Mouse (Mus musculus) kidney, postnatal 0 days (tissue): ENCODE data around the gene Sh3bp1. TPM values are rescaled to one million over a fixed set of nuclear protein-coding genes. Genes with fewer than 3 reads are reported as not detected.

ENCODE experiments used
- ATAC-seq: fragments of 200-750 bp; cut with Nextera tagmentation; replicated peaks from 2 replicates; pipeline ENCODE4 v1.8.0; 2017; ENCODE audit warnings: low read depth, moderate number of reproducible peaks, moderate TSS enrichment, moderate library complexity; ENCODE audit not compliant: low FRiP score
- DNase-seq: peaks from one replicate; pipeline ENCODE4 v3.0.0-alpha.2; 2016; ENCODE audit warnings: low spot score
- H3K27ac ChIP-seq: fragments of 300-500 bp; sonication (generic); 2 replicates; pipeline ENCODE4 v1.5.1; 2014; ENCODE audit warnings: mild to moderate bottlenecking
- H3K27me3 ChIP-seq: fragments of 300-500 bp; sonication (generic); 2 replicates; pipeline ENCODE4 v1.6.1; 2014; ENCODE audit warnings: low read length, mixed read lengths; ENCODE audit not compliant: insufficient read depth
- H3K36me3 ChIP-seq: fragments of 300-500 bp; sonication (generic); 2 replicates; pipeline ENCODE4 v1.6.1; 2014; ENCODE audit warnings: low read length, mixed read lengths; ENCODE audit not compliant: insufficient read depth
- H3K4me1 ChIP-seq: fragments of 300-500 bp; sonication (generic); replicated peaks from 2 replicates; pipeline ENCODE4 v1.6.1; 2014; ENCODE audit warnings: antibody characterized with exemption, low read length, mixed read lengths; ENCODE audit not compliant: insufficient read depth
- H3K4me2 ChIP-seq: fragments of 300-500 bp; sonication (generic); 2 replicates; pipeline ENCODE4 v1.6.1; 2014; ENCODE audit warnings: mild to moderate bottlenecking, low read length, moderate library complexity, mixed read lengths
- H3K4me3 ChIP-seq: fragments of 300-500 bp; sonication (generic); replicated peaks from 2 replicates; pipeline ENCODE4 v1.5.1; 2014; ENCODE audit warnings: low read depth, low read length
- H3K9ac ChIP-seq: fragments of 300-500 bp; sonication (generic); 2 replicates; pipeline ENCODE4 v1.6.1; 2014; ENCODE audit warnings: low read depth, low read length
- H3K9me3 ChIP-seq: fragments of 300-500 bp; sonication (generic); replicated peaks from 2 replicates; pipeline ENCODE4 v1.6.1; 2016; ENCODE audit warnings: low read length, inconsistent platforms, mixed read lengths
- CTCF ChIP-seq: IDR thresholded peaks from 2 replicates; pipeline ENCODE4 v1.5.1; 2016; ENCODE audit warnings: antibody characterized with exemption, low read depth, mild to moderate bottlenecking, moderate library complexity
- WGBS: fragments of 180-500 bp; shearing (Covaris S2); extraction: QIAGEN DNeasy Blood & Tissue Kit; methylation state at CpG from one replicate; pipeline ENCODE4 v1.1.7; 2014; 5-methylcytosine and 5-hydroxymethylcytosine counted together
- polyA plus RNA-seq: library from polyadenylated mRNA; unstranded; fragments of >200 nt; fragmentation: Nextera tagmentation; extraction: Ambion mirVana; gene quantifications from 2 replicates; pipeline ENCODE4 v1.2.1, GENCODE M21; 2015

Gene Sh3bp1
- polyA plus RNA-seq, 1 experiment from 2014 or later, result 19.6 TPM

DNA sequence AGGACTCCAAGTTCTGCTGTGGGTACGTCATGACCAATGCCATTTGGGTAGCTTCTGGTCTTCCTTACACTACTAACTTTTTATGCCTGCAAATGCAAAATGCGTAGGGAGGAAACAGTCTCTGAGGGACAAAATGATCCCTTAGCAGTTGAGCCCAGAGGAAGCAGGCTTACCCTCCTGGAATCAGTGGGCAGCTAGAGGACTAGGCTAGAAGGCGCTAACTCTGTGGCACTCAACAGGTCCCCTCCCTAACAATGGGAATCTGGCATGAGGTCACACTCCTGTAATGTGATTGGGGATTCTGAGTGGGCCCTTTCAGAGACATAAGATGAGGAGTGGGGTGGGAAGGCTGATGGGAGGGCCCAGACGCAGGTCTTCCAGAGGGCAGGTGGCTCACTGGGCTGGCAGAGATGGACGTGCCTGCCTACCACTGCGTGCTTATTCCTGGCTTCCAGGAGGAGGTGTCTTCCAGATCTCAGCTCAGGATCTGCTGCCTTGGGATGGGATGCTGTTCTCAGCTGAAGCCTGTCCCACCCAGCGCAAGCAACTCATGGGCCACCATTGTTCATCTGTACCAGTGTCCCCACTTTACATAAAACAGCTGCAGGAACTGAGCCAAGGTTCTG, 31.3 kb downstream of the Sh3bp1 start:
- 87% methylated on average over 7 of the region's 7 CpGs for WGBS
- TF ChIP-seq CTCF, result no peak
- H3K9me3 ChIP-seq, result no peaks in the 10 kb centered on the region
- DNase-seq, result no peak
- no peaks in the 10 kb centered on the region for H3K27me3 ChIP-seq
- H3K9ac ChIP-seq, result no peak overlapping the region
- H3K4me3 ChIP-seq, result no peak overlapping the region
- ATAC-seq, result no peak
- H3K27ac ChIP-seq, result no peak overlapping the region
- H3K4me1 ChIP-seq, result peaks cover 21% of the 10 kb centered on the region
- no peak overlapping the region for H3K4me2 ChIP-seq
- H3K36me3 ChIP-seq, result no peaks in the 10 kb centered on the region

DNA sequence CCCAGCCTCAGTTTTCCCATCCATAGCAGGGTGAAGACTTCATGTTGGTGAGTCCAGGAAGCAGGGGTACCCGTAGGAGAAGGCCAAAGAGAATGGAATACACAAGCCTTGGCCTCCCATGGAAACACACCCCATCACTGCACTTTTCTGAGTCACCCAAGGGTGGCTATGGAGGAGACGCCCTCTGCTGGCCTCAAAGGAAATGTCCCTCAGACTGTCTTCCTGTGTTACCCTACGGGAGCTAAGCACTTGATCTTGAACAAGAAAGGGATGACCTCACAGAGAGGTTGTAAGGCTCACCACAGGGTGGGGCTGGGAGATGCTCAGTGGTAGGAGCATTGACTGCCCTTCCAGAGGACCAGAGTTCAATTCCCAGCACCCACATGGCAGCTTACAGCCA, 32.0 kb downstream of the Sh3bp1 start:
- Histone ChIP-seq H3K36me3 (no peaks in the 10 kb centered on the region), H3K4me3 (no peak overlapping the region), H3K4me1 (peaks cover 17% of the 10 kb centered on the region), H3K9me3 (no peaks in the 10 kb centered on the region), H3K9ac (no peak overlapping the region), H3K4me2 (no peak overlapping the region), H3K27ac (no peak overlapping the region), H3K27me3 (no peaks in the 10 kb centered on the region)
- WGBS, result 17% methylated on average over 3 of the region's 3 CpGs
- ATAC-seq (no peak), DNase-seq (peak; percentile 68)
- peak; percentile 77 for TF ChIP-seq CTCF

- peak; percentile 15; the same call in 1 of the 2 replicates for TF ChIP-seq CTCF
- DNase-seq (peak; percentile 96), ATAC-seq (peak; percentile 73)
- peak within 1 kb of the TSS; percentile 37; the same call in 1 of the 2 replicates for H3K27ac ChIP-seq
- H3K27me3 ChIP-seq, result no peaks in the 10 kb centered on the region
- H3K9me3 ChIP-seq, result no peaks in the 10 kb centered on the region
- WGBS, result under 1% methylated on average over 39 of the region's 42 CpGs
- H3K36me3 ChIP-seq, result peaks cover 22% of the 10 kb centered on the region
- H3K4me2 ChIP-seq, result peak within 1 kb of the TSS; percentile 82
- H3K4me3 ChIP-seq, result peak within 1 kb of the TSS; percentile 66
- H3K9ac ChIP-seq, result peak within 1 kb of the TSS; percentile 74
- 0 out of 2 replicates have a peak, but pooled peaks cover 6% of the 10 kb centered on the region for H3K4me1 ChIP-seq
Observed at GRCm38 (mm10) chr15:78934784-78935320, 35.3 kb downstream of the Sh3bp1 start, which contains the start of gene Nol12. Nol12 (plus strand) TSS chr15:78934933.

- ATAC-seq, result no peak
- H3K4me1 ChIP-seq, result 0 out of 2 replicates have a peak, but pooled peaks cover 6% of the 10 kb centered on the region
- H3K4me3 ChIP-seq, result no peak overlapping the region
- H3K27me3 ChIP-seq, result no peaks in the 10 kb centered on the region
- H3K9me3 ChIP-seq, result no peaks in the 10 kb centered on the region
- H3K27ac ChIP-seq, result no peak overlapping the region
- DNase-seq, result no peak
- no peak overlapping the region for H3K9ac ChIP-seq
- H3K36me3 ChIP-seq, result peaks cover 35% of the 10 kb centered on the region
- 91% methylated on average over 12 of the region's 12 CpGs for WGBS
- TF ChIP-seq CTCF, result no peak
- H3K4me2 ChIP-seq, result no peak overlapping the region
Observed at GRCm38 (mm10) chr15:78936403-78936802, 36.8 kb downstream of the Sh3bp1 start.

GRCm38 (mm10) chr15:78937311-78937710, 37.7 kb downstream of the Sh3bp1 start:
- no peak for ATAC-seq
- peaks cover 36% of the 10 kb centered on the region for H3K36me3 ChIP-seq
- WGBS, result 89% methylated on average over 10 of the region's 10 CpGs

DNA sequence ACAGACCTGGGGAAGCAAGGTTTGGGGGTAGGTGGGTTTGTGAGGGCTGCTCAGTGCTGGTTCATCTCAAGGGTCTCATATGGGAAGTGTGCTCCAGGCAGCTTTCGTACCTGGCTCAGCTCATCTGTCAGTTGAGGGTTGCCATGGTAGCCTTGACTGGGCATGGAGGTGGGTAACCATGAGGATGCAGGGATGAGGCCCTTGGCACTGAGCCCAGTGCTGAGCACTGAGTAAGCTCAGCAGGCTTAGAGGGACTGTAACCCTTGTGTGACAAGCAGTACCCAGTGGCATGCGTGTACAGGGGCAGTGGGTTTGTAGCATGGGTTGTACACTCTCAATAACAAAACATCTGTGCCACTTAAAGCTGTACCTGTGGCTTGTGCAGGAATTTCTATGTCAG, 38.4 kb downstream of the Sh3bp1 start:
- 95% methylated on average over 2 of the region's 2 CpGs for WGBS
- no peak overlapping the region for H3K27ac ChIP-seq
- no peaks in the 10 kb centered on the region for H3K27me3 ChIP-seq
- no peak overlapping the region for H3K9ac ChIP-seq
- DNase-seq (no peak), ATAC-seq (no peak)
- TF ChIP-seq CTCF, result no peak
- no peak overlapping the region for H3K4me2 ChIP-seq
- no peak overlapping the region for H3K4me3 ChIP-seq
- 0 out of 2 replicates have a peak, but pooled peaks cover 10% of the 10 kb centered on the region for H3K4me1 ChIP-seq
- H3K36me3 ChIP-seq, result peaks cover 36% of the 10 kb centered on the region
- no peaks in the 10 kb centered on the region for H3K9me3 ChIP-seq

More at GRCm38 (mm10) chr15:78937311-78937710, 37.7 kb downstream of the Sh3bp1 start:
- Histone ChIP-seq H3K4me3 (no peak overlapping the region), H3K27ac (no peak overlapping the region), H3K4me1 (0 out of 2 replicates have a peak, but pooled peaks cover 6% of the 10 kb centered on the region), H3K9ac (no peak overlapping the region), H3K9me3 (no peaks in the 10 kb centered on the region), H3K27me3 (no peaks in the 10 kb centered on the region), H3K4me2 (no peak overlapping the region)
- DNase-seq, result no peak
- TF ChIP-seq CTCF, result no peak
